Mouse (Mus musculus): ENCODE measurements around the gene F7. TPM values are rescaled to one million over a fixed set of nuclear protein-coding genes. Genes with fewer than 3 reads are reported as not detected.

F7 gene
- total and polyA plus RNA-seq, 2 experiments from 2014 or later = 0.08 to 0.33 TPM

DNA sequence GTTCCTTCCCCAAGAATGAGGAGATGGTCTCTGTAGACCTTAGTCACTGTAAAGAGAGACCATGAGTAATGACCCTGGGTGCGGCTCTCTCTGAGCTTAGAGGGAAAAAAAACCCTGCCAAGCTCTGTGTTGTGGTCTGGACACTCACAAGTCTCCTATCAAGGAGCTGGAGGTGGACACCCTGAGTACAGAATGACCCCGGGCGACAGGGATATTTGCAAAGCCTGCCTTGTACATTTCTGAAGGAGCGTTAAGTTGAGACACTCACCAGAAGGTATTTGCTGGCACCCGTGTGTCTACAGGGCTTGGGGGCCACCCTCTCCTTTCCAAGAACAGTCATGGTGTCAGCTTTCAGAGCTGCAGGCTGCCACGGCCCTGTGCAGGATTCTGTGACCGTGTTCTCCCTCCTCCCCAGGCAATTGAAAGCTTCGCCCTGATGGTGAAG, 29.0 kb upstream of the F7 start:
- peaks cover 84% of the 10 kb centered on the region for H3K36me3 ChIP-seq (ENCODE audit: insufficient read depth)

DNA sequence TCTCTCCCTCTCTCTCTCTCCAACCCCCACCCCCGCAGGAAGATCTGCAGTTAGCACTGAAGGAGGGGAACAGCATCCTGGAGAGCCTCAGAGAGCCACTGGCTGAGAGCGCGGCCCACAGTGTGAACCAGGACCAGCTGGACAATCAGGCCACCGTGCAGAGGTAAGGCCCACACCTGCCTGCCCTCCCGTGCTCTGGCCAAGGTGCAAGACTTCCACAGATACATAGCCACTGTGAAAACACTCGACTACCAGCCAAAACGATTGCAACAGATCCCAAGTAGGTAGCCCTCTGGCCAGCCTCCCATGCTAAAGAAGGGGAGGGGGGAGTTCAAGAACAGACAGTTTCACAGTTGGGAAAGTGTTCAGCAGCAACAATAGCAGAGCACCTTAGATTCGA, 27.5 kb upstream of the F7 start:
- ATAC-seq (no peak), DNase-seq (no peak)
- no peak for TF ChIP-seq CTCF (IDR thresholded peaks at IDR 0.05; ENCODE audit: low read depth)
- Histone ChIP-seq H3K27ac (ENCODE audit: low read depth, low read length) (no peak overlapping the region), H3K4me1 (ENCODE audit: insufficient read depth) (no peaks in the 10 kb centered on the region), H3K36me3 (ENCODE audit: insufficient read depth) (peaks cover 91% of the 10 kb centered on the region), H3K4me3 (ENCODE audit: low read depth, low read length) (no peak overlapping the region), H3K9me3 (ENCODE audit: low read length) (no peaks in the 10 kb centered on the region), H3K4me2 (ENCODE audit: low read depth) (no peak overlapping the region), H3K9ac (no peak overlapping the region), H3K27me3 (ENCODE audit: insufficient read depth, low read length) (no peaks in the 10 kb centered on the region)
- 90% methylated on average over 8 of the region's 8 CpGs for WGBS

More for the DNA sequence above, 29.0 kb upstream of the F7 start:
- Histone ChIP-seq H3K4me1 (ENCODE audit: insufficient read depth) (no peaks in the 10 kb centered on the region), H3K9me3 (ENCODE audit: low read length) (no peaks in the 10 kb centered on the region), H3K4me2 (ENCODE audit: low read depth) (no peak overlapping the region), H3K9ac (no peak overlapping the region), H3K27ac (ENCODE audit: low read depth, low read length) (no peak overlapping the region), H3K27me3 (ENCODE audit: insufficient read depth, low read length) (no peaks in the 10 kb centered on the region), H3K4me3 (ENCODE audit: low read depth, low read length) (no peak overlapping the region)
- no peak for DNase-seq
- no peak for TF ChIP-seq CTCF (IDR thresholded peaks at IDR 0.05; ENCODE audit: low read depth)
- WGBS = 81% methylated on average over 8 of the region's 8 CpGs
- ATAC-seq = no peak

DNA sequence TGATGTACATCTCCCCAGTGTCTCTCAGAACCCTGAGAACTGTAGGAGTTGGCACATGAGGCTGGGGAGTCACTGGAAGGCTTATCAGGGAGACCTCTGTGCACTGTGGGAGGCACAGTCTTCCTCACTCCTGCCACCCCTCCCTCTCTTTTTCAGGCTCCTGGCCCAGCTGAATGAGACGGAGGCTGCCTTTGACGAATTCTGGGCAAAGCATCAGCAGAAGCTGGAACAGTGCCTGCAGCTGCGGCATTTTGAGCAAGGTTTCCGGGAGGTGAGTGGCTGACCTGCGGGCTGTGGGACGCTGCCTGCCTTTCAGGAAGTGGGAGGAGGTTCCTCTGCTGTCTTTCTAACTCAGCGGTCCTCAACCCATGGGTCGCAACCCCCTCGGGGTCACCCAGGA, 26.0 kb upstream of the F7 start:
- TF ChIP-seq CTCF (IDR thresholded peaks at IDR 0.05; ENCODE audit: low read depth) = no peak
- Histone ChIP-seq H3K9me3 (ENCODE audit: low read length) (no peaks in the 10 kb centered on the region), H3K27me3 (ENCODE audit: insufficient read depth, low read length) (no peaks in the 10 kb centered on the region), H3K9ac (no peak overlapping the region), H3K36me3 (ENCODE audit: insufficient read depth) (peaks cover 92% of the 10 kb centered on the region), H3K4me1 (ENCODE audit: insufficient read depth) (no peaks in the 10 kb centered on the region), H3K27ac (ENCODE audit: low read depth, low read length) (no peak overlapping the region), H3K4me2 (ENCODE audit: low read depth) (no peak overlapping the region), H3K4me3 (ENCODE audit: low read depth, low read length) (no peak overlapping the region)
- ATAC-seq = no peak
- DNase-seq = no peak
- WGBS = 62% methylated on average over 9 of the region's 9 CpGs

DNA sequence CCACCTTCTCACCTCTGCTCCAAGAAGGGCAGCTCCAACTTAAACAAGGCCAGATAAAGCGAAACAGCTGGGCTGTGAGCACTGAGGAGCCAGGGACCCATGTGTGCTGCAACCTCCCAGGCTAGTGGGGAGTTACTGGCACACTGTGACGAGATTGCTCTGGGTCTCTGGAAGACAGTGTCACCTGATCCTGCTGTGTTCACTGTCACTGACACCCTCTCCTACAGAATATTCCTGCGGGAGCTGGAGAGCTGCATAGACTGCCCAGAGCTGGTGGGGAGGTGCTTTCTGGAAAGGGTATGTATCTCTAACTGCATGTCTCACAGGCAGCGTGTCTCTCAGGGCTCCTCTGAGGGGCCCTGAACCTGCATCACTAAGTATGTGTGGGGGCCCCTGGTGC, 18.4 kb upstream of the F7 start:
- Histone ChIP-seq H3K36me3 (ENCODE audit: insufficient read depth) (peaks cover 97% of the 10 kb centered on the region), H3K27me3 (ENCODE audit: insufficient read depth, low read length) (no peaks in the 10 kb centered on the region), H3K9ac (no peak overlapping the region), H3K4me2 (ENCODE audit: low read depth) (no peak overlapping the region), H3K27ac (ENCODE audit: low read depth, low read length) (no peak overlapping the region), H3K9me3 (ENCODE audit: low read length) (no peaks in the 10 kb centered on the region), H3K4me1 (ENCODE audit: insufficient read depth) (no peaks in the 10 kb centered on the region), H3K4me3 (ENCODE audit: low read depth, low read length) (no peak overlapping the region)
- DNase-seq (no peak), ATAC-seq (no peak)
- TF ChIP-seq CTCF (IDR thresholded peaks at IDR 0.05; ENCODE audit: low read depth) = no peak
- WGBS = 78% methylated on average over 4 of the region's 4 CpGs

DNA sequence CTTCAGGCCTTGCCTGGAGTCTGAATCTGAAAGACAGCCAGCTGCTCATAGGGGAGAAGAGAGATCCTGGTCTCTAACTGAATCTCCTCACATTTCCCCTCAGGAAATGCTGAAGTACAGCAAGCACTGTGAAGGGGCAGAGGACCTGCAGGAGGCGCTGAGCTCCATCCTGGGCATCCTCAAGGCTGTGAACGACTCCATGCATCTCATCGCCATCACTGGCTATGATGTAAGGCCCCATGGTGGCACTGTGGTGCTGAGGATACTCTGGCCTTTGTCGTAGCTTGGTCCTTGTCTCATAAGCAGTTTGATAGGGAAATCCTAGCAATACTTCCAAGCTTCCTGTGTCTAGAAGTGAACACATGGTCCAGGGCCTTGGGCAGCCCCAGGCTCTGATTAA, 15.5 kb upstream of the F7 start:
- H3K4me3 ChIP-seq (ENCODE audit: low read depth, low read length) = no peak overlapping the region
- peaks cover 97% of the 10 kb centered on the region for H3K36me3 ChIP-seq (ENCODE audit: insufficient read depth)
- no peaks in the 10 kb centered on the region for H3K4me1 ChIP-seq (ENCODE audit: insufficient read depth)
- H3K27ac ChIP-seq (ENCODE audit: low read depth, low read length) = no peak overlapping the region
- no peak for DNase-seq
- 61% methylated on average over 4 of the region's 4 CpGs for WGBS
- H3K27me3 ChIP-seq (ENCODE audit: insufficient read depth, low read length) = no peaks in the 10 kb centered on the region
- no peak overlapping the region for H3K4me2 ChIP-seq (ENCODE audit: low read depth)
- TF ChIP-seq CTCF (IDR thresholded peaks at IDR 0.05; ENCODE audit: low read depth) = peak; percentile 31
- no peak for ATAC-seq
- no peaks in the 10 kb centered on the region for H3K9me3 ChIP-seq (ENCODE audit: low read length)
- no peak overlapping the region for H3K9ac ChIP-seq

DNA sequence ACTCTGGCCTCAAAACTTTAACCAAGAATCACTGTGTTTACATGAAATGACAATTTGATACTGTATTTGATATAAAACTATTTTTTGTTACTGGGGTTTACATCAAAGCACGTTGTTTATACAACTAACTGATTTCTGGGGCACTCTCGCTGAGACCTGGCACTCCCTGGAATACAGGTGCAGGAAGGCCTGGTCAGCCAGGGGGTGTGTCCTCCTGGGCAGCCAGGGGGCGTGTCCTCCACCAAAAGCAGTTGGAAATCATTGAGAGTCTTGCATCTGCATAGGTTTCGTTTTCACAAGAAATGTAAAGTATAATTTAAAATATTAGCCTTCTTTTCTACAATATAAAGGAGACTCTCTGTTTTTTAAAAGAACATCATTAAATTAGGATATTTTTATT, 6.3 kb upstream of the F7 start:
- H3K27me3 ChIP-seq (ENCODE audit: insufficient read depth, low read length) = no peaks in the 10 kb centered on the region
- H3K9ac ChIP-seq = no peak overlapping the region
- no peak for DNase-seq
- H3K36me3 ChIP-seq (ENCODE audit: insufficient read depth) = peaks cover 60% of the 10 kb centered on the region
- H3K4me1 ChIP-seq (ENCODE audit: insufficient read depth) = no peaks in the 10 kb centered on the region
- no peak overlapping the region for H3K4me2 ChIP-seq (ENCODE audit: low read depth)
- 67% methylated on average over 4 of the region's 4 CpGs for WGBS
- no peak overlapping the region for H3K27ac ChIP-seq (ENCODE audit: low read depth, low read length)
- ATAC-seq = no peak
- H3K9me3 ChIP-seq (ENCODE audit: low read length) = no peaks in the 10 kb centered on the region
- TF ChIP-seq CTCF (IDR thresholded peaks at IDR 0.05; ENCODE audit: low read depth) = no peak
- no peak overlapping the region for H3K4me3 ChIP-seq (ENCODE audit: low read depth, low read length)

DNA sequence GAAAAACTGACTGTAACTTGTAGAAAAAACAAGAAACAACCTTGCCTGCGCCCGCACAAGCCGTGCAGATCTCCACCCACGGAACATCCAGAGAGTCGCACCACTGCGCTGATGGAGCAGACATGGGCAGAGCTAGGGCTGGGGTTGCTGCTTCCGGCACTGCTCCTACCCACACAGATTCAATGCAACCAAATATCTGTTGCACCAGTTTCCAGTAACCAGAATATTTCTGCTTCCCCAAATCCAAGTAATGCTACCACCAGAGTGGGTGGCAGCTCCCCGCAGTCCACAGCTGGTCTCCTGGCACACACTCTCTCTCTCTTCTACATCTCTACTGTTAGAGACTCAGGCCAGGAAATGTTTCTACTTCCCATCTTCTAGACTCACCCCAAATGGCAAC, 4.0 kb upstream of the F7 start:
- no peaks in the 10 kb centered on the region for H3K27me3 ChIP-seq (ENCODE audit: insufficient read depth, low read length)
- H3K9me3 ChIP-seq (ENCODE audit: low read length) = no peaks in the 10 kb centered on the region
- peaks cover 37% of the 10 kb centered on the region for H3K36me3 ChIP-seq (ENCODE audit: insufficient read depth)
- no peaks in the 10 kb centered on the region for H3K4me1 ChIP-seq (ENCODE audit: insufficient read depth)
- WGBS = 95% methylated on average over 8 of the region's 8 CpGs
- no peak for TF ChIP-seq CTCF (IDR thresholded peaks at IDR 0.05; ENCODE audit: low read depth)
- H3K9ac ChIP-seq = no peak overlapping the region
- no peak for ATAC-seq
- no peak for DNase-seq
- H3K27ac ChIP-seq (ENCODE audit: low read depth, low read length) = no peak overlapping the region
- no peak overlapping the region for H3K4me3 ChIP-seq (ENCODE audit: low read depth, low read length)
- H3K4me2 ChIP-seq (ENCODE audit: low read depth) = no peak overlapping the region

DNA sequence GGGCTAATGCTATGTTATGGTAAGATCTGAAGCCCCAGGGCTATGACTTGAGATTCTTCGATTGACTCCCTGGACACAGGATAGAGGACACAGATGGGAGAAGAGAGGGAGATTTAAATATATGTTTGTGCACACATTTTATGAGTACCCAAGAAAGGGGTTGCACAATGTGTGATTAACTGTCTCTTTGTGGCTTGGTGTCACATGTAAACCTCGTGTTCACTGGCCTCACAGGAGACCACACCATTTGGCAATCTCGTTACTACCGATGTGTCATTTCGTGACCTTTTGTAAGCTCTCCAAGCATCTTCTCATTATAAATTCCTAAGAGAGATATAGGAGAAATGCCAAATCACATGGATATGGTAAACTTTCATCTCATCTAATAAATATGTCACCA, 1.8 kb downstream of the F7 start:
- no peak overlapping the region for H3K4me3 ChIP-seq (ENCODE audit: low read depth, low read length)
- no peak overlapping the region for H3K27ac ChIP-seq (ENCODE audit: low read depth, low read length)
- H3K4me1 ChIP-seq (ENCODE audit: insufficient read depth) = no peaks in the 10 kb centered on the region
- 87% methylated on average over 5 of the region's 5 CpGs for WGBS
- H3K9ac ChIP-seq = no peak overlapping the region
- no peak for TF ChIP-seq CTCF (IDR thresholded peaks at IDR 0.05; ENCODE audit: low read depth)
- H3K9me3 ChIP-seq (ENCODE audit: low read length) = no peaks in the 10 kb centered on the region
- H3K27me3 ChIP-seq (ENCODE audit: insufficient read depth, low read length) = no peaks in the 10 kb centered on the region
- no peaks in the 10 kb centered on the region; the same call in 1 of the 2 replicates for H3K36me3 ChIP-seq (ENCODE audit: insufficient read depth)
- no peak for DNase-seq
- H3K4me2 ChIP-seq (ENCODE audit: low read depth) = no peak overlapping the region
- no peak for ATAC-seq

Data from forebrain, postnatal 0 days (tissue).